Mouse (Mus musculus) adrenal gland, adult (tissue): ENCODE data around the gene Plac1.

Experiments used
- DNase-seq, 2 experiments: peaks; one replicate each; pipeline ENCODE4 v3.0.0; 2022 to 2023; ENCODE audit warnings: low spot score in 1 of 2; ENCODE audit not compliant: inconsistent age in 2 of 2

The Plac1 gene

GRCm38 (mm10) chrX:53052652-53053500, 187.0 kb downstream of the Plac1 start:
- peak; percentile 57 to 75 for DNase-seq

GRCm38 (mm10) chrX:53050353-53050752, 189.6 kb downstream of the Plac1 start:
- DNase-seq = peak in 1 of 2 experiments; percentile 29

GRCm38 (mm10) chrX:53049196-53049595, 190.7 kb downstream of the Plac1 start:
- peak; percentile 13 to 36 for DNase-seq

- no peak for DNase-seq
Measured at GRCm38 (mm10) chrX:53046911-53047310, 193.0 kb downstream of the Plac1 start.

GRCm38 (mm10) chrX:53046033-53046432, 193.9 kb downstream of the Plac1 start:
- no peak for DNase-seq

- DNase-seq = peak; percentile 40 to 48
Measured at GRCm38 (mm10) chrX:53045187-53045903, 194.6 kb downstream of the Plac1 start.

- DNase-seq = no peak
Measured at GRCm38 (mm10) chrX:53041006-53041405, 198.9 kb downstream of the Plac1 start.

- DNase-seq = no peak
Measured at GRCm38 (mm10) chrX:53040138-53040537, 199.8 kb downstream of the Plac1 start.

- DNase-seq = peak; percentile 50 to 75
Measured at GRCm38 (mm10) chrX:53039651-53040050, 200.3 kb downstream of the Plac1 start.

GRCm38 (mm10) chrX:53038194-53038593, 201.7 kb downstream of the Plac1 start:
- DNase-seq = peak; percentile 10 to 52

- no peak for DNase-seq
Measured at GRCm38 (mm10) chrX:53029559-53029958, 210.4 kb downstream of the Plac1 start.

GRCm38 (mm10) chrX:53025471-53026223, 214.3 kb downstream of the Plac1 start:
- DNase-seq = peak in 1 of 2 experiments; percentile 31

- DNase-seq = peak in 1 of 2 experiments; percentile 58
Measured at GRCm38 (mm10) chrX:53024268-53024667, 215.6 kb downstream of the Plac1 start.

GRCm38 (mm10) chrX:53023021-53023420, 216.9 kb downstream of the Plac1 start:
- no peak for DNase-seq
